Mouse (Mus musculus): ENCODE results near the gene Rnf114. TPM values are rescaled to one million over a fixed set of nuclear protein-coding genes. Genes with fewer than 3 reads are reported as not detected.

Rnf114 gene
- polyA plus RNA-seq, 1 experiment from 2014 or later: 90.0 TPM

Other genes with a start within 250 kb of the Rnf114 start
- gene B4galt5, start 143.5 kb upstream of the Rnf114 start, polyA plus RNA-seq (2016; fragmentation: Nextera tagmentation; extraction: Ambion mirVana): 11.4 and 13.6 TPM in 2 replicates
- 23.0 and 26.0 TPM in 2 replicates for gene Slc9a8, start 70.9 kb upstream of the Rnf114 start, polyA plus RNA-seq (2016; fragmentation: Nextera tagmentation; extraction: Ambion mirVana)
- gene Spata2, start 242 bp downstream of the Rnf114 start, polyA plus RNA-seq (2016; fragmentation: Nextera tagmentation; extraction: Ambion mirVana): 16.5 and 17.4 TPM in 2 replicates
- 21.8 and 42.2 TPM in 2 replicates for gene Snai1, start 45.5 kb downstream of the Rnf114 start, polyA plus RNA-seq (2016; fragmentation: Nextera tagmentation; extraction: Ambion mirVana)
- 312 and 332 TPM in 2 replicates for gene Ube2v1, start 139.4 kb downstream of the Rnf114 start, polyA plus RNA-seq (2016; fragmentation: Nextera tagmentation; extraction: Ambion mirVana)
- 0.36 and 3.9 TPM in 2 replicates for gene Gm20431, start 168.9 kb downstream of the Rnf114 start, polyA plus RNA-seq (2016; fragmentation: Nextera tagmentation; extraction: Ambion mirVana)
- 4.2 TPM in 2 replicates for gene Cebpb, start 196.3 kb downstream of the Rnf114 start, polyA plus RNA-seq (2016; fragmentation: Nextera tagmentation; extraction: Ambion mirVana)
- gene Tmem189, start 197.2 kb downstream of the Rnf114 start, polyA plus RNA-seq (2016; fragmentation: Nextera tagmentation; extraction: Ambion mirVana): 47.7 and 53.8 TPM in 2 replicates